Mouse (Mus musculus) urinary bladder, postnatal 14 days (tissue): ENCODE measurements at regions not wholly inside any gene's neighbourhood (a gene's known extent, or its start where the extent isn't known, plus 50 kb on each side); places are given as distances from the start of the nearest gene placed in this dataset.

Experiments
- DNase-seq: peaks from one replicate; pipeline ENCODE4 v3.0.0; 2021; ENCODE audit warnings: low spot score

DNA sequence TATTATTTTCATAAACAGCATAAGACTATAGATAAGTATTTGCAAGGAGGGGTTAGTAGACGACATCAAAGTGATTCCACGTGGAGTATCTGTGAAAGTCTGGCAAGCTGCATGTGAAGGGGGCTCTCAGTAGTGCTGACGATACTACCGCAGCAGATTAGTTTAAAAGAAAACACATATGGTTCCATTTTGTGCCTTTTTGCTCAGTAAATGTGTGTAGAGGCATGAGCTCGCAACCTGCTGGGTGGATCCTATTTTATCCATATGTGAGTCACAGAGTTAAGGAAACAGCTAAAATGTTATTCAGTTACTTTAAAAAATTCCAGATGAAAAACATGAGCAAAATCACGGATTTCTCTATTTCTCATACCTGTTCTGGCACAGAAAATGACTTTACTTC is 325.4 kb downstream of the Tfec start:
- DNase-seq, result no peak

DNA sequence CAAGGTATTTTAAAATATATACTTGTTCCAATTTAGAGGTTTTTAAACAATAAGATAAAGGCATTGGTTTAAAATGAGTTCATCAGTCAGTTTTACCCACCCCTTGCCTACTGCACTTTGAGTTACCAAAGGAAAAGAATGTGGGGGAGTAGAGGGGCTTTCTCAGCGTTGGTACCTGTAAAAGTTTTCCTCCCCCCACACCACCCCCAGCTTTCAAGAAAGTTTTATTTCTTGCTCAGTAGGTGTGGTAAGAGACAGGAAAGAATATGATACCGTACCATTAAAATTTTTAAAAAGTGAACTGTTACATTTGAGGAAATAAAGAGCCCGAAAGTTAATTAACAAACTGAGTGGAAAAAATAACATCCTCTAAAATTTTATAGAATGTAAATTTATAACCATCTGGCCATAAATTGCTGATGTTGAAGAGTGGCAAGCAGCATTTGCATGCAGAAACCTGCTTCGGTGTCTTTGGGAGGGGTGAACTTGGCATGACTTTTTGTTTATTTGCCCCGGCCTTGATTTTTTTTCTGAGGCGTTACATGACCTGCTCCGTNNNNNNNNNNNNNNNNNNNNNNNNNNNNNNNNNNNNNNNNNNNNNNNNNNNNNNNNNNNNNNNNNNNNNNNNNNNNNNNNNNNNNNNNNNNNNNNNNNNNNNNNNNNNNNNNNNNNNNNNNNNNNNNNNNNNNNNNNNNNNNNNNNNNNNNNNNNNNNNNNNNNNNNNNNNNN is 346.1 kb downstream of the Tfec start:
- DNase-seq, result peak; percentile 5

DNA sequence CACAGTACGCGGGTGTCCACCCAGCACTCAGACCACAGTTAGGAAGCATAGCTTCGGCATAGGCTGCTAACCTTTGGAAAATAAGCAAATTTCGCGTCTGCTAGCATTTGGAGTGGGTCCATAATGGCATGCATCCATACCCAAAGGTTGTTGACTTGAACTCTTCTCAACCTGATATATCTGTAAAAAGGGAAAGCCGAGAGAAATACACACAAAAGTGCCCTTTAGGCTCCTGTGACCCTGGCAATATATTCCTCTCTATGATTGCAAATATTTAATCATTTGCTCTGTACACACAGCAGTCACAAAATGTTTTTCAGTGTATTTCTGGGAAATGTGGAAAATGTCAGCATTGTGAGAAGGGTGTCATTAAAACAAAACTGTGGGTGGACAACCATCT is 347.1 kb downstream of the Tfec start:
- no peak for DNase-seq

GRCm38 (mm10) chr6:16550445-16550844 is 347.8 kb downstream of the Tfec start:
- no peak for DNase-seq

- DNase-seq, result no peak
Measured at GRCm38 (mm10) chr6:16514054-16514453, 384.2 kb downstream of the Tfec start.

DNA sequence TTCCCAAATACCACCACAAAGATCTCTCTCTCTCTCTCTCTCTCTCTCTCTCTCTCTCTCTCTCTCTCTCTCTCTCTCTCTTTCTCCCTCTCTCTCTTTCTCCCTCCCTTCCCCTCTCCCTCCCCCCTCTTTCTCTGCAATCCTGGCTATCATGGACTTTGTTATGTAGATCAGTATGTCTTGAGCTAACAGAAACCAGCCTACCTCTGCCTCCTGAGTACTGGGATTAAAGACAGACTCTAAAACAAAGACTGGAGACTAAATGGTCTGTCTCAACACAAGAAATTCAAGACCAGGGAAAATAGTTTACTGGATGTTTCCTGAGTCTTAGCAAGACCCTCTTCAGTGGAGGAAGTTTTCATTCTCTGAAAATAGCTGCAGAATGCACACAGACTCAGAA is 384.7 kb downstream of the Tfec start:
- no peak for DNase-seq

- DNase-seq, result no peak
Measured at GRCm38 (mm10) chr6:16503836-16504235, 394.4 kb downstream of the Tfec start.

- DNase-seq, result no peak
Measured at GRCm38 (mm10) chr6:16487015-16487630, 411.1 kb downstream of the Tfec start.

- DNase-seq, result no peak
Measured at GRCm38 (mm10) chr6:16483295-16483694, 414.9 kb downstream of the Tfec start.

GRCm38 (mm10) chr6:16468693-16469375 is 429.4 kb downstream of the Tfec start:
- no peak for DNase-seq

- no peak for DNase-seq
Measured at GRCm38 (mm10) chr6:16458279-16458678, 440.0 kb downstream of the Tfec start.
